Mouse (Mus musculus) midbrain, postnatal 0 days (tissue): Measurements from ENCODE around the gene Nprl3. TPM values are rescaled to one million over a fixed set of nuclear protein-coding genes. Genes with fewer than 3 reads are reported as not detected.
A peak's percentile ranks its signal among the peaks of the same experiment; 100 is the strongest.

Source experiments
- ATAC-seq: fragments of 200-750 bp; cut with Nextera tagmentation; 2 replicates; pipeline ENCODE4 v1.8.0; 2017; ENCODE audit warnings: moderate number of reproducible peaks, mild to moderate bottlenecking, moderate TSS enrichment, moderate library complexity; ENCODE audit not compliant: low FRiP score
- DNase-seq: peaks from one replicate; pipeline ENCODE4 v3.0.0-alpha.2; 2015; ENCODE audit warnings: low spot score
- H3K27ac ChIP-seq: fragments of 300-500 bp; sonication (generic); 2 replicates; pipeline ENCODE4 v1.5.1; 2014; ENCODE audit warnings: low read depth, mild to moderate bottlenecking, low read length, mixed read lengths
- H3K27me3 ChIP-seq: fragments of 300-500 bp; sonication (generic); 2 replicates; pipeline ENCODE4 v1.6.1; 2014; ENCODE audit warnings: low read length, control low read depth, mixed read lengths; ENCODE audit not compliant: insufficient read depth
- H3K36me3 ChIP-seq: fragments of 300-500 bp; sonication (generic); 2 replicates; pipeline ENCODE4 v1.6.1; 2014; ENCODE audit warnings: low read length, control low read depth, mixed read lengths; ENCODE audit not compliant: insufficient read depth
- H3K4me1 ChIP-seq: fragments of 300-500 bp; sonication (generic); 2 replicates; pipeline ENCODE4 v1.6.1; 2014; ENCODE audit warnings: mild to moderate bottlenecking, control low read depth, antibody characterized with exemption, low read length, mixed read lengths; ENCODE audit not compliant: insufficient read depth
- H3K4me2 ChIP-seq: fragments of 300-500 bp; sonication (generic); 2 replicates; pipeline ENCODE4 v1.6.1; 2014; ENCODE audit warnings: low read depth, mild to moderate bottlenecking, low read length, mixed read lengths; ENCODE audit not compliant: poor library complexity, severe bottlenecking
- H3K4me3 ChIP-seq: fragments of 300-500 bp; sonication (generic); 2 replicates; pipeline ENCODE4 v1.5.1; 2014; ENCODE audit warnings: low read depth, mild to moderate bottlenecking, low read length, moderate library complexity
- H3K9ac ChIP-seq: fragments of 300-500 bp; sonication (generic); replicated peaks from 2 replicates; pipeline ENCODE4 v1.6.1; 2014; ENCODE audit warnings: mild to moderate bottlenecking, low read length, moderate library complexity, mixed read lengths; ENCODE audit not compliant: poor library complexity, severe bottlenecking
- H3K9me3 ChIP-seq: fragments of 300-500 bp; sonication (generic); 2 replicates; pipeline ENCODE4 v1.6.1; 2016; ENCODE audit warnings: low read length, control low read depth
- CTCF ChIP-seq: IDR thresholded peaks from 2 replicates; pipeline ENCODE4 v1.5.1; 2016; ENCODE audit warnings: antibody characterized with exemption, mild to moderate bottlenecking
- WGBS: fragments of 180-500 bp; shearing (Covaris S2); extraction: QIAGEN DNeasy Blood & Tissue Kit; methylation state at CpG from one replicate; pipeline ENCODE4 v1.1.7; 2014; 5-methylcytosine and 5-hydroxymethylcytosine counted together
- polyA plus RNA-seq: library from polyadenylated mRNA; unstranded; fragments of >200 nt; fragmentation: Nextera tagmentation; extraction: Ambion mirVana; gene quantifications from 2 replicates; pipeline ENCODE4 v1.2.1, GENCODE M21; 2015
- total RNA-seq: library from RNA; depleted of rRNA; stranded (reverse); fragments of >200 nt; gene quantifications from 2 replicates; pipeline ENCODE4 v1.2.3, GENCODE M21; 2014; rRNA removed

Gene Nprl3
- total and polyA plus RNA-seq, 2 experiments from 2014 or later: 36.0 to 38.6 TPM

DNA sequence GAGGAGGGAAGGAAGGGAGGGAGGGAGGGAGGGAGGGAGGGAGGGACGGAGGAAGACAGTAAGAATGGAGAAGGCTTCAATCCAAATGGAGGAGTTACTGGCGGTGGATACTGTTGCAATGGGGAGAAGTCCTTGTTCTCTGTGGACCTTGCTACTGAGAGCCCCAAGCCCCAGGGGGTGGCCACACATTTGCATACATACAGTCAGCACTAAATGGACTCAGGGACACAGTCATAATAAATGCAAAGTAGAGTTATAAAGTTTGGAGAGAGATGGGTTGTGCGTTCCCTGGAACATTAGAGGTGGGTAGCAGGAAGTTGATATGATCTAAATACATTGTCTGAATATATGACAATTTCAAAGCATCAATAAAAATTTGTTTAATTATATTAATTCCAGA lies 81.5 kb downstream of the Nprl3 start:
- no peaks in the 10 kb centered on the region for H3K36me3 ChIP-seq
- DNase-seq (no peak), ATAC-seq (no peak)
- H3K9me3 ChIP-seq: no peaks in the 10 kb centered on the region
- WGBS: 78% methylated on average over 3 of the region's 3 CpGs
- H3K4me3 ChIP-seq: no peak overlapping the region
- H3K9ac ChIP-seq: no peak overlapping the region
- no peaks in the 10 kb centered on the region for H3K27me3 ChIP-seq
- H3K4me2 ChIP-seq: no peak overlapping the region
- TF ChIP-seq CTCF: no peak
- no peak overlapping the region for H3K27ac ChIP-seq
- H3K4me1 ChIP-seq: no peaks in the 10 kb centered on the region

DNA sequence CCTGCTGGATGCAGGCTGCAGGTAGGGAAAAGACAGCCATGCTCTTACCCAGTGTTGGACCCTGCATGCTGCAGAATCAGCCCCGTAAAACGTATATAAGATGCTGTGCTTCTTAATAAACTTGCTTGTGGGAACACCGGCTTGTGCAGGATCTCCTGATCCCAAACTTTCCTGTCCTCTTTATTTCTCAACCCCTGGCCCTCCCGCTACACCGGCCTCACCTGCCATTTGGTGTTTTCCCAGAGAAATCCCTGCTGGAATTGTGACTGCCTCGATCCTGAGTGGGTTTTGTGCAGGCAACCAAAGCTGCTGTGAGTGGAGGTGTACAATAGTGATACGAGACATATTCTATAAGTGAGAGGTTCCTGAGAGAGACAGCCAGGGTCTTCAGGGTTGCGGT lies 83.0 kb downstream of the Nprl3 start:
- no peak for TF ChIP-seq CTCF
- Histone ChIP-seq H3K9ac (no peak overlapping the region), H3K4me2 (no peak overlapping the region), H3K36me3 (no peaks in the 10 kb centered on the region), H3K4me1 (no peaks in the 10 kb centered on the region), H3K27me3 (no peaks in the 10 kb centered on the region), H3K27ac (no peak overlapping the region), H3K9me3 (no peaks in the 10 kb centered on the region), H3K4me3 (no peak overlapping the region)
- no peak for ATAC-seq
- WGBS: 87% methylated on average over 8 of the region's 8 CpGs
- DNase-seq: no peak

DNA sequence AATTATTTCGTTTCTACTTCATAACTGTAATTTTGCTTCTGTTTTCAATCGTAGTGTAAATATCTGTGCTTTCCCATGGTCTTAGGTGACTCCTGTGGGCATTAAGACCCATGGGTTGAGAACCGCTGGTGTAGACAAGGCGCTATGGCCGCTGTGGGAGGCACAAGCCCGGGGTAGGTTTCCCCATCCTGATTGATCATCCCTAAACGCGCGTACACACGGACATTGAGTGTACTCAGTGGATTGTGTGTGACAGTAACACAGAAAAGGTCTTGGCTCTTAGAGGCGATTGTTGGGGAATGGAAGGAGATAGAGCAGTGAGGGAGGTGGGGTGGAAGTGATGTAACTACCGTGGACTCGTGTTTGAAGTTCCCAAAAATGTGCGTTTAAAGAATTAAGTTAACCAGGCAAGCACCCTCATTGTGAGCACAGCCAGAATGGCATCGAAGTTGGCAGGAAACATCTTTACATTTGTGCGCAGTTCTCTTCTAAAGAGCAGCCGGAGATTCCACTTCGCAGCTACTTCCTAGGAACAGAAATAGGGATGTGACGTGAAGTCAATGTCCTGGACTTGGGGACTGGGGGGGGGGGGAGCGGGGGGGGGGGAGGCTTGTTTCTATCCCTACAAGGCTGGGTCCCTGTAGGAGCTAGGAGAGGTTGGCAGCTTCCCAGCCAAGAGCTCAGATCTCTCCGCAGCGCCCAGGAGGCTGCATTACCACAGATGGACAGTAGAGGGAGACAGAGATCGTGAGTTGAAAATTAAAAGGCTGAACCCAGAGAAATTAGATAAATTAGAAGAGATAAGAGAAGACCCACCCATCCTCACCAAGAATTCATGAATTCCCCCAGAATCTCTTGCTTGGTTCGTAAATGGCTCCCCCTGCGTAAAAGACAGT lies 85.3 kb downstream of the Nprl3 start:
- DNase-seq (peak; percentile 91), ATAC-seq (no peak)
- H3K36me3 ChIP-seq: no peaks in the 10 kb centered on the region
- H3K27me3 ChIP-seq: no peaks in the 10 kb centered on the region
- H3K4me3 ChIP-seq: peak overlapping the region; percentile 15; the same call in 1 of the 2 replicates
- peak overlapping the region; percentile 33 for H3K4me2 ChIP-seq
- WGBS: 47% methylated on average over 25 of the region's 25 CpGs
- no peaks in the 10 kb centered on the region for H3K9me3 ChIP-seq
- TF ChIP-seq CTCF: peak; percentile 89
- H3K9ac ChIP-seq: no peak overlapping the region
- no peaks in the 10 kb centered on the region for H3K4me1 ChIP-seq
- no peak overlapping the region for H3K27ac ChIP-seq

DNA sequence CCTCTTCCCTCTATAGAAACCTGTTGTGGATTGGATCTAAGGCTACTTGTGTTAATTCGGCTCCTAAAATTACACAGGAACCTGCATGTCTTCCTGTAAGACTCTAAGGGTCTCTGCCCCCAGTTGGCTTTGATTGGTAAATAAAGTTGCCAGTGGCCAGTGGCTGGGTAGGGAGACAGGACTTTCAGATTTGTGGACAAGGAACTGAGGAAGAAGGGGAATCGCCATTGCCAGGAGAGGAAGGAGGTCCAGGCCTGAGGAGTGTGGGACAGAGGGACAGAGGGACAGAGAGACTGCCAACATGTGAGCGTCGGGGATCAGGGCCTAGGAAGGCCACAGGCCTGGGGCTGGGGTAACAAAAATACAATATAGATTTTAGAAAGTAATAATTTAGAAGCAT lies 86.3 kb downstream of the Nprl3 start:
- Histone ChIP-seq H3K9ac (no peak overlapping the region), H3K36me3 (no peaks in the 10 kb centered on the region), H3K27ac (no peak overlapping the region), H3K4me3 (no peak overlapping the region), H3K4me1 (no peaks in the 10 kb centered on the region), H3K4me2 (no peak overlapping the region), H3K27me3 (no peaks in the 10 kb centered on the region), H3K9me3 (no peaks in the 10 kb centered on the region)
- no peak for TF ChIP-seq CTCF
- ATAC-seq: no peak
- WGBS: 81% methylated on average over 4 of the region's 4 CpGs
- no peak for DNase-seq

DNA sequence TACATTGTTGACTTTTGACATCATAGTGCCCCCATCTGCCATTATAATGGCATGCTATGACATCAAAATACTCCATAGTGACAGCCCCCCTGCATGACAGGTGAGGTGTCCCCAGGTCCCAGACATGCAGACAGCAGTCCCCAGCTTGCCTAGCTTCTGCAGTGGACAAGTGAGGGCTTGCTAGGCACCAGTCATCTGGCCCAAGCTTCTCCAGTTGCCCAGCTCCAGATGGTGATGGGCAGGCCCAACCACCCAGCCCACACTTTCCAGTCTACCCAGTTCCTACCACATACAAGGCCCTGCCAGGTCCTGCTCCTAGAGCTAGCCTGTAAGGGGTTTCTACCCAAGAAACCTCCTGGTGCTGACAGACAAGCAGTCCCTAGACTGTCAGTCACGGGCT lies 89.0 kb downstream of the Nprl3 start:
- Histone ChIP-seq H3K27ac (no peak overlapping the region), H3K36me3 (no peaks in the 10 kb centered on the region), H3K27me3 (no peaks in the 10 kb centered on the region), H3K4me2 (no peak overlapping the region), H3K4me3 (no peak overlapping the region), H3K9ac (no peak overlapping the region), H3K4me1 (no peaks in the 10 kb centered on the region), H3K9me3 (no peaks in the 10 kb centered on the region)
- TF ChIP-seq CTCF: no peak
- 88% methylated on average over 1 of the region's 1 CpGs for WGBS
- DNase-seq (no peak), ATAC-seq (no peak)

Other genes with a start within 250 kb of the Nprl3 start
- 0.33 TPM in 1 of 2 replicates, not detected in the other for gene Il9r, start 67.4 kb downstream of the Nprl3 start, total RNA-seq
- gene Il9r, start 67.4 kb downstream of the Nprl3 start, polyA plus RNA-seq: 0.04 TPM in 1 of 2 replicates, not detected in the other
- 13.3 and 23.6 TPM in 2 replicates for gene Snrnp25, start 62.3 kb downstream of the Nprl3 start, total RNA-seq
- gene Snrnp25, start 62.3 kb downstream of the Nprl3 start, polyA plus RNA-seq: 47.8 and 48.9 TPM in 2 replicates
- gene Rhbdf1, start 45.4 kb downstream of the Nprl3 start, total RNA-seq: 27.4 and 55.6 TPM in 2 replicates
- 17.6 and 21.0 TPM in 2 replicates for gene Rhbdf1, start 45.4 kb downstream of the Nprl3 start, polyA plus RNA-seq
- gene Mpg, start 41.2 kb downstream of the Nprl3 start, total RNA-seq: 31.7 and 35.0 TPM in 2 replicates
- 31.2 and 37.7 TPM in 2 replicates for gene Mpg, start 41.2 kb downstream of the Nprl3 start, polyA plus RNA-seq
- 0.38 TPM in 1 of 2 replicates, not detected in the other for gene Hba-x, start 8.7 kb upstream of the Nprl3 start, total RNA-seq
- 0.49 TPM in 1 of 2 replicates, not detected in the other for gene Hba-x, start 8.7 kb upstream of the Nprl3 start, polyA plus RNA-seq
- 562 and 930 TPM in 2 replicates for gene Hba-a1, start 15.8 kb upstream of the Nprl3 start, total RNA-seq
- gene Hba-a1, start 15.8 kb upstream of the Nprl3 start, polyA plus RNA-seq: 470 and 497 TPM in 2 replicates
- 1.7 and 5.9 TPM in 2 replicates for gene Hbq1b, start 19.3 kb upstream of the Nprl3 start, total RNA-seq
- gene Hbq1b, start 19.3 kb upstream of the Nprl3 start, polyA plus RNA-seq: 1.9 and 3.1 TPM in 2 replicates
- 1,333 and 2,070 TPM in 2 replicates for gene Hba-a2, start 28.8 kb upstream of the Nprl3 start, total RNA-seq
- gene Hba-a2, start 28.8 kb upstream of the Nprl3 start, polyA plus RNA-seq: 1,100 and 1,214 TPM in 2 replicates
- 3.2 and 3.6 TPM in 2 replicates for gene Hbq1a, start 32.4 kb upstream of the Nprl3 start, total RNA-seq
- gene Hbq1a, start 32.4 kb upstream of the Nprl3 start, polyA plus RNA-seq: 2.7 and 2.8 TPM in 2 replicates
- 46.4 and 47.5 TPM in 2 replicates for gene Sh3pxd2b, start 80.1 kb upstream of the Nprl3 start, total RNA-seq
- gene Sh3pxd2b, start 80.1 kb upstream of the Nprl3 start, polyA plus RNA-seq: 8.6 and 8.7 TPM in 2 replicates
- 57.5 and 61.1 TPM in 2 replicates for gene Ubtd2, start 187.7 kb upstream of the Nprl3 start, total RNA-seq
- 28.5 and 32.4 TPM in 2 replicates for gene Ubtd2, start 187.7 kb upstream of the Nprl3 start, polyA plus RNA-seq